Mouse (Mus musculus) inflammation-experienced regulatory T-cells (primary cell): ENCODE measurements around the gene Gm7233. TPM values are rescaled to one million over a fixed set of nuclear protein-coding genes. Genes with fewer than 3 reads are reported as not detected.

Source experiments
- polyA plus RNA-seq, 2 experiments: library from polyadenylated mRNA; unstranded; fragments of 100-300 nt; shearing (Covaris generic); gene quantifications; one replicate each; pipeline ENCODE4 v1.2.1; 2017

The Gm7233 gene
- not detected for polyA plus RNA-seq

DNA sequence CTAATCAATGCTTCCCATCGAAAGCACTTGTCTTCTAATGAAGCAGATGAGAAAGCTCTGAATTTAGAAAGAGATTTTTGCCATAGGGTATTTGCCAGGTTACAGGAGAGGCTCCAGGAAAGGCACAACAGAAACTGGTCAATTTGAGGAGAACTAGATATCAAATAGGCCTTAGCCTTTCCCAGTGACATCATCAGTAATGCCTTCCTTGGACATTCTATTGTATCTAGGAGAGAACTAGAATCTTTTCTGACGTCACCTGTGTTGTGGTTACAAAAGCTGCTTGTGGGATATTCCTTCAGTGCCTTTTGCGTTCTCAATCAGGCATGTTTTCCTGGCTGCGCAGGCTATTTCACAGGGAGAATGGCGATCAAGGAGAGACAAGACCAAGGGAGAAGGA is at the start of gene Gm7233:
TSS of gene Gm7233 (plus strand) at position 301 of the 400 bp plus-strand sequence.

DNA sequence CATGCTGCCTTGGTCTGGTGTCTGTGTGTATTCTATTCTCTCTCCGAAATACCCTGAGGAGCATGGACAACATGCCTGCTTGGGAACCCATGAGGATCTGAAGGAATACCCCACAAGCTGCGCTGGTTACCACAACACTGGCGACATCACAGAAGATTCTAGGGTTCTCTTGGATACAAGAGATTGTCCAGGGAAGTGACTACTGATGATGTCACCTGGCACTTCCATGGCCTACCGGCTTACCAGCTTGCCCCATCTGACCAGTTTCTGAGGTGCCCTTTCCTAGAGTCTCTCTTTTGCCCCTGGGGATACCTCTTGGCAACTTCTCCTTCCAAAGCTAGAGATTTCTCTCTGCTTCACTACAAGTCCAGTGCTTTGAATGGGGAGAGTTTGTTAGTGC is 55.5 kb downstream of the Gm7233 start, which contains the start of gene Gm8122:
TSS of gene Gm8122 (minus strand) at position 101 of the 400 bp plus-strand sequence.

Other genes with a start within 250 kb of the Gm7233 start
- gene Gm8082, start 186.2 kb upstream of the Gm7233 start, polyA plus RNA-seq = not detected
- gene Gm10376, start 164.2 kb upstream of the Gm7233 start, polyA plus RNA-seq = not detected
- gene Gm8094, start 103.2 kb upstream of the Gm7233 start, polyA plus RNA-seq = not detected
- not detected for gene Gm8104, start 79.3 kb upstream of the Gm7233 start, polyA plus RNA-seq
- gene Gm8122, start 55.4 kb downstream of the Gm7233 start, polyA plus RNA-seq = not detected
- 1 to 10 TPM in 1 of 2 experiments, under 1 TPM in 1; 0.28 to 1.6 TPM for gene Gm8126, start 78.8 kb downstream of the Gm7233 start, polyA plus RNA-seq
- gene Gm9732, start 95.2 kb downstream of the Gm7233 start, polyA plus RNA-seq = 1 to 10 TPM in 1 of 2 experiments, under 1 TPM in 1; 0.81 to 4.9 TPM
- gene Gm8127, start 114.0 kb downstream of the Gm7233 start, polyA plus RNA-seq = 1 to 10 TPM in 1 of 2 experiments, under 1 TPM in 1; 0.25 to 1.8 TPM
- gene 1700001F09Rik, start 167.9 kb downstream of the Gm7233 start, polyA plus RNA-seq = not detected
- not detected for gene Gm8138, start 236.5 kb downstream of the Gm7233 start, polyA plus RNA-seq